Mouse (Mus musculus) CD8-positive naive resting alpha-beta T cell, adult 2 months (primary cell): Measurements from ENCODE around the gene Tox4.
"Not testable (repeated sequence)": the region's sequence is repeated elsewhere in the genome, so short reads cannot be mapped to it uniquely, and the experiment has no call there.

Experiments used
- DNase-seq, 2 experiments: peaks; one replicate each; pipeline ENCODE4 v3.0.0; 2022; ENCODE audit warnings: low read depth in 2 of 2, low spot score in 2 of 2

Gene Tox4

GRCm38 (mm10) chr14:52278932-52279746 lies at the start of gene Tox4, which contains the start of gene Rab2b:
Gene Tox4, plus strand, starts transcription at chr14:52279146.
Gene Rab2b, minus strand, starts transcription at chr14:52279545.
- DNase-seq = peak; percentile 99

- no peak for DNase-seq
Measured at GRCm38 (mm10) chr14:52232249-52232648, 46.7 kb upstream of the Tox4 start.

- DNase-seq = no peak
Measured at GRCm38 (mm10) chr14:52235165-52235564, 43.8 kb upstream of the Tox4 start.

GRCm38 (mm10) chr14:52236216-52236615 lies 42.7 kb upstream of the Tox4 start:
- no peak for DNase-seq

- peak; percentile 97 to 100 for DNase-seq
Measured at GRCm38 (mm10) chr14:52244041-52244689, 34.8 kb upstream of the Tox4 start.

GRCm38 (mm10) chr14:52244690-52245042 lies 34.3 kb upstream of the Tox4 start:
- DNase-seq = no peak

- DNase-seq = no peak
Measured at GRCm38 (mm10) chr14:52246129-52246528, 32.8 kb upstream of the Tox4 start.

GRCm38 (mm10) chr14:52256311-52257175 lies 22.4 kb upstream of the Tox4 start:
- peak in 1 of 2 experiments; percentile 25 for DNase-seq

GRCm38 (mm10) chr14:52257484-52258213 lies 21.3 kb upstream of the Tox4 start, which contains the start of gene Chd8:
Gene Chd8, minus strand, starts transcription at chr14:52257780.
- DNase-seq = peak; percentile 98

GRCm38 (mm10) chr14:52272781-52273180 lies 6.2 kb upstream of the Tox4 start:
- DNase-seq = no peak

- no peak for DNase-seq
Measured at GRCm38 (mm10) chr14:52277210-52277609, 1.7 kb upstream of the Tox4 start.

- no peak for DNase-seq
Measured at GRCm38 (mm10) chr14:52279747-52280120, 788 bp downstream of the Tox4 start.

GRCm38 (mm10) chr14:52283629-52284028 lies 4.7 kb downstream of the Tox4 start:
- no peak for DNase-seq

- DNase-seq = no peak
Measured at GRCm38 (mm10) chr14:52284191-52284590, 5.2 kb downstream of the Tox4 start.

GRCm38 (mm10) chr14:52295558-52296264 lies 16.8 kb downstream of the Tox4 start:
- DNase-seq = no peak

GRCm38 (mm10) chr14:52303517-52303916 lies 24.6 kb downstream of the Tox4 start:
- DNase-seq = not testable (repeated sequence)

GRCm38 (mm10) chr14:52304644-52305271 lies 25.8 kb downstream of the Tox4 start, which contains the start of gene Mettl3:
Gene Mettl3, minus strand, starts transcription at chr14:52305128.
- peak; percentile 80 for DNase-seq

GRCm38 (mm10) chr14:52306100-52306499 lies 27.2 kb downstream of the Tox4 start:
- DNase-seq = no peak

GRCm38 (mm10) chr14:52310343-52310742 lies 31.4 kb downstream of the Tox4 start:
- DNase-seq = not testable (repeated sequence)

GRCm38 (mm10) chr14:52310906-52311305 lies 32.0 kb downstream of the Tox4 start:
- no peak for DNase-seq
